Mouse (Mus musculus) C2C12 (cell line): ENCODE measurements around the gene Map3k5. TPM values are rescaled to one million over a fixed set of nuclear protein-coding genes. Genes with fewer than 3 reads are reported as not detected.
A peak's percentile ranks its signal among the peaks of the same experiment; 100 is the strongest.

Source experiments
- H3K27me3 ChIP-seq: one replicate; pipeline ENCODE4 v1.6.1; 2011; ENCODE audit not compliant: control insufficient read depth, insufficient read depth, insufficient read length
- H3K36me3 ChIP-seq: one replicate; pipeline ENCODE4 v1.6.1; 2011; ENCODE audit not compliant: control insufficient read depth, insufficient read depth
- H3K4me3 ChIP-seq: one replicate; pipeline ENCODE4 v1.5.1; 2011; ENCODE audit warnings: mild to moderate bottlenecking, control low read depth; ENCODE audit not compliant: poor library complexity, insufficient read depth, severe bottlenecking
- H3K79me2 ChIP-seq: one replicate; pipeline ENCODE4 v1.6.1; 2011; ENCODE audit not compliant: control insufficient read depth, insufficient read depth
- H3K79me3 ChIP-seq: one replicate; pipeline ENCODE4 v1.6.1; 2011; ENCODE audit warnings: low read depth, control low read depth
- H3ac ChIP-seq: one replicate; pipeline ENCODE3; 2011; ENCODE audit warnings: low read depth; ENCODE audit not compliant: control insufficient read depth, insufficient read length
- CEBPB ChIP-seq: IDR thresholded peaks from one replicate; pipeline ENCODE4 v1.6.1; 2011; ENCODE audit warnings: low read depth, mild to moderate bottlenecking, control low read depth, moderate library complexity
- CTCF ChIP-seq: IDR thresholded peaks from one replicate; pipeline ENCODE4 v1.5.1; 2011; ENCODE audit not compliant: control insufficient read depth, insufficient read depth, insufficient read length
- FOSL1 ChIP-seq: IDR thresholded peaks from one replicate; pipeline ENCODE4 v1.8.0; 2011; ENCODE audit warnings: mild to moderate bottlenecking, low read length; ENCODE audit not compliant: poor library complexity, insufficient read depth, severe bottlenecking
- MAX ChIP-seq: IDR thresholded peaks from one replicate; pipeline ENCODE4 v1.6.1; 2011; ENCODE audit warnings: mild to moderate bottlenecking, control low read depth
- MYOD1 ChIP-seq: IDR thresholded peaks from one replicate; pipeline ENCODE4 v1.6.1; 2011; ENCODE audit warnings: low read depth; ENCODE audit not compliant: control insufficient read depth, insufficient read length
- MYOG ChIP-seq: IDR thresholded peaks from one replicate; pipeline ENCODE4 v1.6.1; 2011; ENCODE audit not compliant: control insufficient read depth, insufficient read length; ENCODE audit errors: extremely low read depth
- USF1 ChIP-seq: IDR thresholded peaks from one replicate; pipeline ENCODE4 v1.6.1; 2011; ENCODE audit warnings: low read depth, mild to moderate bottlenecking, control low read depth, moderate library complexity
- polyA plus RNA-seq: library from polyadenylated mRNA; unstranded; fragments of >200 nt; fragmentation: generic; extraction: Trizol; gene quantifications from one replicate; pipeline ENCODE4 v1.2.1, GENCODE M21; 2012; ENCODE audit warnings: missing spikeins

Map3k5 gene
- polyA plus RNA-seq, 1 experiment, result 0.55 TPM

- no peak overlapping the region for H3K4me3 ChIP-seq
- TF ChIP-seq FOSL1 (no peak), CEBPB (no peak), USF1 (no peak), MAX (no peak), MYOG (no peak), MYOD1 (no peak), CTCF (no peak)
- H3K36me3 ChIP-seq, result no peaks in the 10 kb centered on the region
- H3K79me3 ChIP-seq, result no peaks in the 10 kb centered on the region
- H3K27me3 ChIP-seq, result no peaks in the 10 kb centered on the region
- H3ac ChIP-seq, result no peak overlapping the region
- no peaks in the 10 kb centered on the region for H3K79me2 ChIP-seq
Measured at GRCm38 (mm10) chr10:19928205-19928604, 6.1 kb upstream of the Map3k5 start.

- Histone ChIP-seq H3K79me3 (no peaks in the 10 kb centered on the region), H3K4me3 (no peak overlapping the region), H3K36me3 (no peaks in the 10 kb centered on the region), H3K27me3 (peaks cover 11% of the 10 kb centered on the region), H3K79me2 (no peaks in the 10 kb centered on the region), H3ac (no peak overlapping the region)
- TF ChIP-seq FOSL1 (no peak), MAX (no peak), MYOG (no peak), CTCF (no peak), CEBPB (no peak)
Measured at GRCm38 (mm10) chr10:19932986-19933385, 1.3 kb upstream of the Map3k5 start.

GRCm38 (mm10) chr10:19933511-19934383 lies 525 bp upstream of the Map3k5 start:
- H3K79me3 ChIP-seq, result no peaks in the 10 kb centered on the region
- no peaks in the 10 kb centered on the region for H3K79me2 ChIP-seq
- H3K27me3 ChIP-seq, result peaks cover 11% of the 10 kb centered on the region
- TF ChIP-seq FOSL1, result no peak
- TF ChIP-seq MYOG, result no peak
- peak; percentile 90 for TF ChIP-seq CTCF
- peak overlapping the region; percentile 59 for H3ac ChIP-seq
- no peaks in the 10 kb centered on the region for H3K36me3 ChIP-seq
- peak overlapping the region; percentile 26 for H3K4me3 ChIP-seq

GRCm38 (mm10) chr10:19935295-19935623 lies 987 bp downstream of the Map3k5 start:
- TF ChIP-seq USF1, result no peak
- TF ChIP-seq MYOG, result no peak
- TF ChIP-seq MAX, result no peak
- no peak for TF ChIP-seq CEBPB
- TF ChIP-seq MYOD1, result no peak
- TF ChIP-seq CTCF, result no peak
- no peak for TF ChIP-seq FOSL1
- Histone ChIP-seq H3K79me2 (no peaks in the 10 kb centered on the region), H3K79me3 (no peaks in the 10 kb centered on the region)

GRCm38 (mm10) chr10:19935821-19936367 lies 1.6 kb downstream of the Map3k5 start:
- H3K79me2 ChIP-seq, result no peaks in the 10 kb centered on the region
- no peaks in the 10 kb centered on the region for H3K36me3 ChIP-seq
- no peak overlapping the region for H3K4me3 ChIP-seq
- H3K79me3 ChIP-seq, result no peaks in the 10 kb centered on the region
- TF ChIP-seq CEBPB, result no peak
- no peak for TF ChIP-seq MAX
- no peak for TF ChIP-seq MYOG
- TF ChIP-seq MYOD1, result no peak
- H3K27me3 ChIP-seq, result peaks cover 11% of the 10 kb centered on the region
- no peak overlapping the region for H3ac ChIP-seq

More at GRCm38 (mm10) chr10:19935295-19935623, 987 bp downstream of the Map3k5 start:
- Histone ChIP-seq H3ac (no peak overlapping the region), H3K27me3 (peaks cover 11% of the 10 kb centered on the region), H3K36me3 (no peaks in the 10 kb centered on the region), H3K4me3 (no peak overlapping the region)

GRCm38 (mm10) chr10:19936961-19937708 lies 2.9 kb downstream of the Map3k5 start:
- Histone ChIP-seq H3K27me3 (peaks cover 11% of the 10 kb centered on the region), H3K36me3 (no peaks in the 10 kb centered on the region), H3K79me2 (no peaks in the 10 kb centered on the region), H3ac (no peak overlapping the region), H3K79me3 (no peaks in the 10 kb centered on the region), H3K4me3 (no peak overlapping the region)
- TF ChIP-seq MYOG (no peak), USF1 (no peak), CTCF (no peak), CEBPB (no peak), MYOD1 (no peak), MAX (no peak), FOSL1 (no peak)
